Mouse (Mus musculus) olfactory bulb, adult 2 months (tissue): ENCODE results near the gene Gm45213.

ENCODE experiments used
- CTCF ChIP-seq: fragments of 200-500 bp; IDR thresholded peaks from 2 replicates; pipeline ENCODE4 v1.5.1; 2012; ENCODE audit warnings: low read depth, mild to moderate bottlenecking, low read length, moderate library complexity; ENCODE audit not compliant: insufficient read depth
- POLR2A ChIP-seq: fragments of 200-500 bp; IDR thresholded peaks from 2 replicates; pipeline ENCODE4 v1.6.1; 2012; ENCODE audit warnings: mild to moderate bottlenecking, low read depth, low read length, moderate library complexity; ENCODE audit not compliant: insufficient read depth

DNA sequence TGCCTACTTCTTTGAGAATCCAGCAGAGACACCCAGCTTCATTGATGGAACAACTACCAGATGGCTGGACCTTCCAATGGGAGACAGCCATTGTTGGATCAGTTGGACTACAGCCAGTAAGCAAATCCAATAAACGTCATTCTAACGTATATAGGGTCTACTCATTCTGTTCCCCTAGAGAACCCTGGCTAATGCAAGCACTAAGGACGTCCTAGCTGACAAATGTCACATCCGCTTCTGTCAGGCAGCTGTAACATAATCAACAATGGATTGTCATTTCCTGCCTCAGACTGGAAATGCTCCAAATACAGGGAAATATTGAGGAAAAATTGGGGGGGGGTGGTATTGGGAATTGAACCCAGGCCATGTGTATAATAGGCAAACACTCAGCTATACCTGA is 62.4 kb downstream of the Gm45213 start:
- TF ChIP-seq CTCF: no peak
- no peak for TF ChIP-seq POLR2A
